Mouse (Mus musculus) heart, embryonic 16.5 days (tissue): ENCODE measurements at regions not wholly inside any gene's neighbourhood (a gene's known extent, or its start where the extent isn't known, plus 50 kb on each side); places are given as distances from the start of the nearest gene placed in this dataset.
A peak's percentile ranks its signal among the peaks of the same experiment; 100 is the strongest.

Source experiments
- ATAC-seq: fragments of 200-750 bp; cut with Nextera tagmentation; replicated peaks from 2 replicates; pipeline ENCODE4 v1.8.0; 2017; ENCODE audit warnings: moderate number of reproducible peaks; ENCODE audit not compliant: insufficient read depth, low FRiP score; ENCODE audit errors: extremely low read depth
- H3K27ac ChIP-seq: fragments of 300-500 bp; sonication (generic); 2 replicates; pipeline ENCODE4 v1.5.1; 2014; ENCODE audit warnings: mild to moderate bottlenecking, low read length, control low read depth, moderate library complexity
- H3K27me3 ChIP-seq: fragments of 300-500 bp; sonication (generic); 2 replicates; pipeline ENCODE4 v1.6.1; 2014; ENCODE audit warnings: low read length, mixed read lengths; ENCODE audit not compliant: control insufficient read depth, insufficient read depth
- H3K36me3 ChIP-seq: fragments of 300-500 bp; sonication (generic); 2 replicates; pipeline ENCODE4 v1.6.1; 2014; ENCODE audit not compliant: control insufficient read depth, insufficient read depth
- H3K4me1 ChIP-seq: fragments of 300-500 bp; sonication (generic); 2 replicates; pipeline ENCODE4 v1.6.1; 2014; ENCODE audit warnings: low read length, mixed read lengths; ENCODE audit not compliant: control insufficient read depth, insufficient read depth
- H3K4me2 ChIP-seq: fragments of 300-500 bp; sonication (generic); 2 replicates; pipeline ENCODE4 v1.6.1; 2014; ENCODE audit warnings: low read depth, mild to moderate bottlenecking, control low read depth, low read length
- H3K4me3 ChIP-seq: fragments of 300-500 bp; sonication (generic); 2 replicates; pipeline ENCODE4 v1.5.1; 2014; ENCODE audit warnings: mild to moderate bottlenecking, control low read depth, low read length
- H3K9ac ChIP-seq: fragments of 300-500 bp; sonication (generic); 2 replicates; pipeline ENCODE4 v1.6.1; 2014; ENCODE audit warnings: low read length, control low read depth
- H3K9me3 ChIP-seq: fragments of 300-500 bp; sonication (generic); replicated peaks from 2 replicates; pipeline ENCODE4 v1.6.1; 2016; ENCODE audit warnings: low read length; ENCODE audit not compliant: control insufficient read depth
- WGBS: fragments of 180-500 bp; shearing (Covaris S2); extraction: QIAGEN DNeasy Blood & Tissue Kit; methylation state at CpG from one replicate; pipeline ENCODE4 v1.1.7; 2014; 5-methylcytosine and 5-hydroxymethylcytosine counted together

GRCm38 (mm10) chr13:39127942-39128341 is 167.3 kb upstream of the Slc35b3 start:
- no peaks in the 10 kb centered on the region for H3K9me3 ChIP-seq
- H3K4me2 ChIP-seq, result no peak overlapping the region
- no peak overlapping the region for H3K9ac ChIP-seq
- WGBS, result 35% methylated on average over 1 of the region's 1 CpGs
- H3K36me3 ChIP-seq, result no peaks in the 10 kb centered on the region
- H3K4me3 ChIP-seq, result no peak overlapping the region
- H3K27ac ChIP-seq, result no peak overlapping the region
- H3K27me3 ChIP-seq, result no peaks in the 10 kb centered on the region
- no peak for ATAC-seq
- H3K4me1 ChIP-seq, result no peaks in the 10 kb centered on the region

- no peak overlapping the region for H3K4me3 ChIP-seq
- no peaks in the 10 kb centered on the region for H3K36me3 ChIP-seq
- H3K9ac ChIP-seq, result no peak overlapping the region
- no peaks in the 10 kb centered on the region for H3K27me3 ChIP-seq
- no peaks in the 10 kb centered on the region for H3K4me1 ChIP-seq
- no peak for ATAC-seq
- peaks cover 3% of the 10 kb centered on the region; the same call in 1 of the 2 replicates for H3K9me3 ChIP-seq
- no peak overlapping the region for H3K27ac ChIP-seq
- WGBS, result 78% methylated on average over 2 of the region's 2 CpGs
- H3K4me2 ChIP-seq, result no peak overlapping the region
Observed at GRCm38 (mm10) chr13:39092058-39092457, 131.4 kb upstream of the Slc35b3 start.

- Histone ChIP-seq H3K27me3 (no peaks in the 10 kb centered on the region), H3K9me3 (peaks cover 3% of the 10 kb centered on the region; the same call in 1 of the 2 replicates), H3K27ac (no peak overlapping the region), H3K4me3 (no peak overlapping the region), H3K4me2 (no peak overlapping the region), H3K4me1 (no peaks in the 10 kb centered on the region), H3K9ac (no peak overlapping the region), H3K36me3 (no peaks in the 10 kb centered on the region)
- no peak for ATAC-seq
- 65% methylated on average over 5 of the region's 5 CpGs for WGBS
Observed at GRCm38 (mm10) chr13:39084544-39084943, 123.9 kb upstream of the Slc35b3 start.

DNA sequence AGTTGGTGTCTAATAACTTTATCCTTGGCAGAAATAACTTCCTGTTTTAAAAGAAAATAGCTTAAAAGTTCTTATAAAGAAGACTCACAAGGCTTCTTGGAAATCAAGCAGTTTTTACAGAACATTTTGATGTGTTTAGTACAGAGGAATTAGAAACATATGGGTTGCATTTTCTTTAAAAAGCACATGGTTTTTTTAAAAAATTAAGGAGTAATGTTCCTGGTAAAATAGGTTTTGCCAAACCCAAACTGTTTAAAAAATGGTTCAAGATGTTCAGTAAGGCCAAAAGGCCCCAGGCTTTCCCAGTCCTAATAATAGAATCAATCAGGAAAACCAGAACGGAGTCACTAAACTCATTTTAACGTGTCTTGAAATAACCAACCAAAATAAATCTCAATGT is 113.5 kb upstream of the Slc35b3 start:
- no peak for ATAC-seq
- Histone ChIP-seq H3K27me3 (no peaks in the 10 kb centered on the region), H3K4me1 (no peaks in the 10 kb centered on the region), H3K9ac (no peak overlapping the region), H3K27ac (no peak overlapping the region), H3K36me3 (no peaks in the 10 kb centered on the region), H3K4me2 (no peak overlapping the region), H3K4me3 (no peak overlapping the region), H3K9me3 (no peaks in the 10 kb centered on the region)
- 65% methylated on average over 2 of the region's 2 CpGs for WGBS

DNA sequence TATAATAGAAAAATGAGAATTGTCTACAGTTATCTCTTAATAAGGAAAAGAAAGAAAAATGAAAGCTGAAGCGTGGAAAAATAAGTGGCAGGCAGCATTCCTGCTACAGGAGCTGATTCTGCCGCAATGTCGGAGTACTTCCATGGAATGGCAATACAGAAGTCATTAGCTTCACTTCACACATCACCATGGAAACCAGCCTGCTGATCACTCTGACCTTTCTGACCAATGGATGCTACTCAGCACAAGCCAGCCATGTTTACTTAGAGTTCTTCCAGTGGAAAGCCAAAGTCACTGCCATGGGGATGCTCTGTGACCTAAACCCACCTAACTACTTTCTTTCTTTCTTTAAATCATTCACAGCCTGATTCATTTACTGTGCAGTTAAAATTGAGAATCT is 71.6 kb upstream of the Slc35b3 start:
- no peaks in the 10 kb centered on the region for H3K27me3 ChIP-seq
- no peaks in the 10 kb centered on the region for H3K36me3 ChIP-seq
- no peaks in the 10 kb centered on the region for H3K4me1 ChIP-seq
- H3K4me2 ChIP-seq, result no peak overlapping the region
- no peak overlapping the region for H3K4me3 ChIP-seq
- H3K9me3 ChIP-seq, result 0 out of 2 replicates have a peak, but pooled peaks cover 2% of the 10 kb centered on the region
- H3K27ac ChIP-seq, result no peak overlapping the region
- ATAC-seq, result no peak
- H3K9ac ChIP-seq, result no peak overlapping the region
- 75% methylated on average over 3 of the region's 3 CpGs for WGBS

GRCm38 (mm10) chr13:39020168-39020567 is 59.5 kb upstream of the Slc35b3 start:
- H3K27me3 ChIP-seq, result no peaks in the 10 kb centered on the region
- H3K4me1 ChIP-seq, result no peaks in the 10 kb centered on the region
- no peak overlapping the region for H3K9ac ChIP-seq
- H3K27ac ChIP-seq, result no peak overlapping the region
- H3K4me2 ChIP-seq, result no peak overlapping the region
- H3K36me3 ChIP-seq, result no peaks in the 10 kb centered on the region
- H3K9me3 ChIP-seq, result no peaks in the 10 kb centered on the region
- ATAC-seq, result no peak
- WGBS, result 53% methylated on average over 13 of the region's 13 CpGs
- H3K4me3 ChIP-seq, result no peak overlapping the region

DNA sequence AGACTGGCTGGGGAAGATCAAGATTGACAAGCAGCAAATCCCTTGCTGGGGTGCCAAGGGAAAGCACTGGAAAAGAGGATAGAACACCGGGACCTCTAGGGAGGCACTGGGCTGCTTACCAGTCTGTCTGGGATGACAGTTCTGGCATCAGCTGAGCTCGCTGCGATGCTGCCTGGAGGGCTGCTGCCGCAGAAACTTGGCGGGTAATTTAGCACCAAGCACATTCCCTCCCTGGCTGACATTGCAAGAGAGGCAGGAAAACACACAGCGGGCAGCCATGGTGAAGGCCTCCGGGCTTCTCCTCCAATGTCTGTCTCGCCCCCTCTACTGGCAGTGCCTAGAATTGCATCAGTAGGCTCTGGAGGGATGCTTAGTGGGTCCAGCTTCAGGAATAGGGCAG is 51.0 kb upstream of the Slc35b3 start:
- 4% methylated on average over 8 of the region's 8 CpGs for WGBS
- 0 out of 2 replicates have a peak, but pooled peaks have one; percentile 60 for ATAC-seq

More for the DNA sequence above, 51.0 kb upstream of the Slc35b3 start:
- H3K4me1 ChIP-seq, result 0 out of 2 replicates have a peak, but pooled peaks cover 2% of the 10 kb centered on the region
- H3K36me3 ChIP-seq, result no peaks in the 10 kb centered on the region
- H3K27me3 ChIP-seq, result no peaks in the 10 kb centered on the region
- no peak overlapping the region for H3K9ac ChIP-seq
- H3K27ac ChIP-seq, result peak overlapping the region; percentile 37; the same call in 1 of the 2 replicates
- H3K4me2 ChIP-seq, result peak overlapping the region; percentile 63
- H3K4me3 ChIP-seq, result peak overlapping the region; percentile 30
- no peaks in the 10 kb centered on the region for H3K9me3 ChIP-seq
